Mouse (Mus musculus) layer of hippocampus, adult 9-10 months (tissue): ENCODE measurements around the gene Ptcra.
"Not testable (repeated sequence)": the region's sequence is repeated elsewhere in the genome, so short reads cannot be mapped to it uniquely, and the experiment has no call there.

Source experiments
- DNase-seq: peaks from one replicate; pipeline ENCODE4 v3.0.0; 2022; ENCODE audit warnings: low spot score

Gene Ptcra

DNA sequence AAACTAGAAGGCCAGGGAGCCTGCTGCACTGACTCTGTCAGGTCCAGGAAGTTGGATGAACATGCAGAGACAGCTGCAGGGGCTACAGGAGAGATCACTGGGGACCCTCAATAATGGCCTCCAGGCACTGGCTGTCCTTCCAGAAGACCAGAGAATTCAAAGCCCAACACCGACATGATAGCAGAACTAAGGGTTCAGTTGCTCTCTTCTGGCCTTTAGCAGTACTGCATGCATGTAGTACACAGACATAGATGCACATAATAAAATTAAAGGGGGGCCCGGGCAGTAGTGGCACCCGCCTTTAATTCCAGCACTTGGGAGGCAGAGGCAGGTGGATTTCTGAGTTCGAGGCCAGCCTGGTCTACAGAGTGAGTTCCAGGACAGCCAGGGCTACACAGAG is 7.5 kb upstream of the Ptcra start:
- DNase-seq: no peak

DNA sequence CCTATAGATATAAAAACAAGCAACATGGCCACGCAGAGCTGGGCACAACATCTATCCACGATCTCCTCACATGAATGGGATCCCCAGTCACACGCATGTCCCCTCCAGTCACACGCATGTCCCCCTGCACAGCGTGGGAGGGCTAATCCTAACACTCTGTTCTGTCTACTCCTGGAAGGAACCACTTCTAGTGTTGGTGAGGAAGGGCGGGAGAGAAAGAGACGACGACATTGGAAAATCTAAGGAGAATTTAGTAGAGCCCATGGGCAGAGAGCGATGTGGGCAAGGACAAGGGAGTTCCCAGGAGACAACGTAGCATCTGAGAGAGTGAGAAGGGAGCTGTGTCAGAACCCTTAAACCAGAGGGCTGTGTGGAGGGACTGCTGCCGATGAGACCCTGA is 7.0 kb upstream of the Ptcra start:
- DNase-seq: no peak

DNA sequence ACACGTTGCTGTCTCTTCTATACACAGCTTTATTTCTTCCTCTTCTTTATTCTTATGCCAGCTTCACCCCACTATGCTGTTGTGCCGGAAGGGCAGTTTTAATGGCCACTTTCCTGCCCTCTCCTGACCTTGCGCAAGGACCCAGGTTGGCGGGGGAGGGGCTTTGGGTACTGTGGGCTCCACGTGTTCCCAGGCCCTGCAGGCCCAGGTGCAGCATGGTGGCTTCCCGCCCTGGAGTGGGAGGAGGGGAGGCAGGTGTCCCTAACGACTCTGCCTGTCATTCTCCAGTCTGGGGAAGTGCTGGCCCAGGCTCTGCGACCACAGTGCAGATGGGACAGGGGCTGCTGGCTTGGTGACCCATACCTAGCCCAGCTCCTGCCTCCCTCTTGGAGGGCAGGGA is 4.4 kb upstream of the Ptcra start:
- DNase-seq: no peak

DNA sequence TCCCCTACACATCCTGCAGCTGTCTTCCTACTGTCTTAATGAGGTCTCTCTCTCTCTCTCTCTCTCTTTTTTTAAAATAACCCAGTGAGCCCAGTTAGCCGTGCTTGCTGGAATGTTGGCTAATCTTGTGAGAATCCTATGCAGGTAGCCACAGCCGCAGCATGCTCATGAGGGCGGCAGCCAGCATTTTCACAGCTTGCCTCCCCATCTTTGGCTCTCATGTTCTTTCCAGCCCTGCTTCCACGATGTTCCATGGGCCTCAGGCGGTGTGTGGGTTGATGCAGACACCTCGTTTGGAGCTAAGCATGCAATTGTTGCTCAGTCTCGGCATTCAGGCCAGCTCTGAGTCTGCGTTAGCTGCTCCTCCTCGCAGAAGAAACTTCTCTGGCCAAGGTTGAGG is 1.4 kb upstream of the Ptcra start:
- not testable (repeated sequence) for DNase-seq

DNA sequence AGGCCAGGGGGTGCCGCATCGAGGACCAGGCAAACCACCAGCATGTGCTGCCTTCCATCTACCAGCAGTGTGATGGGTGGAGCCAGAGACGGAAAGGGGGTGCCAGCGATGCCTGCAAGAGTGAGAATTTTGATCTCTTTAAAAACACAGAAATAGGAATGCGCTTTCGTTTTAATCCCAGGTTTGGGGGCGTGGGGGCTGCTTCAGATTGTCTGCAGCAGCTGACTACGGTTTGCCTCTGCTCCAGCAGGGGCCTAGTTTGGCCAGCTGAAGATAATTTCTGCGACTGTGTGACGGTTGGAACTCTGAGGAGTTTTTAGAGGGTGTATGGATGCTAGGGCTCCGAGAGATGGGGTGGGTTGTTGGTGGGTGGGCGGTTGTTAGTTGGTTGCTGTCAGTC is 4.8 kb downstream of the Ptcra start:
- no peak for DNase-seq

DNA sequence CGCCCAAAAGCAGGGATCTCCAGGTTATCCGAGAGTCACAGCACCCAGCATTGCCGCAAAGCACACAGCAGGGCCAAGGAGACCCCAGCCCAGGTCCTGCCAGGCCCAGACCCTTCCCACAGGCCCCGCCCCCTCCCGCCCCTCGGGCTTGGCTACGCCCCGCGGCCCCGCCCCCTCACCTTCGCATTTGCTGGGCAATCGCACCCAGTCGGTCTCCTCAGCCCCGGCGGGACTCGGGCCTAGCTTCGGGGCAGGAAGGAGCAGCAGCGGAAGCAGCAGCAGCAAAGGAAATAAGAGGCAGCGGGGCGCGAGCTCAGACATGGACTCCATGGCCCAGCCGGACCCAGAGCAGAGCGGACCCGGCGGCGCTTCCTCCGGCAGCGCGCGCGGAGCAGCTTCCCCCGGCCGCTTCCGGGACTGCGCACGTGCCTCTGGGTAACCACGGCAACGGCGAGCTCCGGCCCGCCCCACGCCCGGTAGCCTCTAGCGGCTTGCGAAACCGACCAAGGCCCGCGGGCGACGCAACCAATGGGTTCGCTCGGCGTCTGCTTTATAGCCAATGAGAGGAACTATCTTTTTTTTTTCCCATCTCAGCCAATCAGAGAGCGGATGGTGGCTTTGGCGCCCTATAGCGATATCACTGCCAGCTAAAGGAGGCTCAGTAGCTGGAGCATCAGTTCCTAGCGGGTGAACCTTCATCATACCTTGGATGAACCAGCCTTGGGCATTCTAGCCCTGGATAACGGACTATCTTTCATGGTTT is 11.5 kb downstream of the Ptcra start, which contains the start of gene Cnpy3:
Cnpy3 (minus strand) TSS at position 421 of the 763 bp plus-strand sequence.
- peak; percentile 93 for DNase-seq

DNA sequence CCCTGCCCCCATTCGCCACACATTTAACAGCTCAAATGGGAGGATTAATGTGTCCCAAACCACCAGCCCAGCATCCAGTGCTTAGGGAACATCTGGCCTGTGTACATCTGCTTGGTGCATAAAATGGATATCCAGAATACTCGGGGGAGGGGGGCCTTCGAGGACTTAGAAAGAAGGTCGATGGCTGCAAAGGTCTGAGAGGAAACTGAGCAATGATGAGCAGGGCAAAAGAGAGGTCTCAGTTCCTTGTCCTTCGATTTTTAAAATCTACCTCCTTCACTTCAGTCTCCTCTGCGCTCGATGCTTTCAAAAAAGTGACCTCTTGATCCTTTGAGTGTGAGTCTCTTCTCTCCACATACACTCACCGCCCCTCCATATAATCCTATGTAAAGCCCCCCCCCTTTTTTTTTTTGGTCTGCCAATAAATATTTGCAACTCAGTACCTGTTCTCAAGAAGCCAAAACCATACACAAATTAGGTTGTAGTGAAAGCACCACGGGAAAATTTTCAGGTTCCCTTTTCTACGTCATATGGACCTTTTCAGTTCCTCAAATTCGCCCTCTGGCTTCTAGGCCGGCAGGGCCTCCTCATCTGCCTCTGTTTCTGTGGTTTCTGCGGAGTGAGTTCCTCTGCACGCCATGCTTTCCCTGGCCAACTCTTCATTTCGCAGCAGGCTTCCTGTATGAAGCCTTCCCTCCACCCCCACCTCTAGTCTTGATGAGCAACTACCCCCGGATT is 12.3 kb downstream of the Ptcra start:
- DNase-seq: peak; percentile 61

DNA sequence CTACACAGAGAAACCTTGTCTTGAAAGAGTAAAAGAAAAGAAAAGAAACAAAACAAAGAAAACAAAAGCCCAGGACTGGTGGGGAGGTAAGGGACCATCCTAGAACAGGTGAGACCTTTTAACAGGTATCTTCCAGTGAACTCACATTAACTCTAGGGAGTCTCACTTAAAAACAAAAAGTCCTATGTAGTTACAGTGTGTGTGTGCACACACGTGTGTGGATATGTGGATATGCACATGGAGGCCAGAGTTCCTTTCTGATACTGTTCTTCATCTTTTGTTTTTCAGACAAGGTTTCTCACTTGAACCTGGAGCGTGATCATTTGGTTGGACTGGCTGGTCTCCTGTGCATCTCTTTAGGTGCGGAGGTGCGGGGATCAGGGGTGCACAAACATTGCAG is 12.9 kb downstream of the Ptcra start:
- DNase-seq: no peak

DNA sequence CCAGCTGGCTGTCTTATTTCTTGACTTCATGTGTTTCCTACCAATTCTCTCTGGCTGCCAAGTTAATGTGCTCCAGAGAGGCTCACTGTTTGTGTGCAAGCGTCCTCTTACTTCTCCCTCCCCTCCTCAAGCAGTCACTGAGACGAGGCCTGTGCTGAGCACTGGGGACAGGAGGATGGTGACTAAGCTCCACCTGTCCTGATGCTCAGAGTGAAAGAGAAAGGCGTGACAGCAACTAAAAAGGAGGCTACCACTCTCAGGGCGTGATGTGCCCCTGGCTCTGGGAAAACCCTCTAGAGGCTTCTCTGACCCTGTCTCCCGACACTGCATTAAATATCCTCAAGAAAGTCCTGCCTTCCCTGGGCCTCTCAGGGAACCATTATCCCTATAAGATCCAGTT is 14.2 kb downstream of the Ptcra start:
- no peak for DNase-seq

DNA sequence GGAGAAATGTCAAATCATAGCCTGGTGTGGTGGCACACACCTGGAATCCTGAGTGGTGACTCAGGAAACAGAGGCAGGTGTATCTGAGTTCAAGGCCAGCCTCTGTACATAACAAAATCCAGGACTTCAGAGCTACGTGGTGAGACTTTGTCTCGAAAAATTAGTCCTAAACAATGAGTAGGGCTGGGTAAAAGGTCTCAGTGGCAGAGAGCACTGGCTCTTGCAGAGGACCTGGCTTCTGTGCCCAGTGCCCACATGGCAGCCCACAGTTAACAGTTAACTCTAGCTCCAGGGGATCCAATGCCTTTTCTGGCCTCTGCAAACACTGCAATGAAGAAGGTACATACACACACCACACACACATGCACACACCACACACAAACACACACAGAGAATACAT is 15.7 kb downstream of the Ptcra start:
- no peak for DNase-seq

DNA sequence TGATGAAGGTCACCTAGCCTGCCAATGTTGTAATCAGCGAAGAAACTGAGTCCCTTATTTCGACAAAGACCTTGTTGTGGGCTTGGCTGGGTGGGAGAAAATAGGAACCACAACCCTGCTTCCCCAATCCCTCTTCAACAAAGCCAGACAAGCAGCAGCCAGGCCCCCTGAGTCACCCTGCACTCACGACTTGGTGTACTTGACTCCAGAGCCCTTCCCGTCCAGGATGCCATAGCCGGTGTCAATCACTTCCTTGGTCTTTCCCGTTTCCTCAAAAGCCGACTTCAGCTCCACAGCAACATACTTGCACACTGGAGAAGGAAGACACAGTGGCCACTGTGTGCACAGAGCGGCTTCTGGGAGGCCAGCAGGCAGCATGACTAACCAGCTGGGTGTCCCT is 16.3 kb downstream of the Ptcra start:
- no peak for DNase-seq

DNA sequence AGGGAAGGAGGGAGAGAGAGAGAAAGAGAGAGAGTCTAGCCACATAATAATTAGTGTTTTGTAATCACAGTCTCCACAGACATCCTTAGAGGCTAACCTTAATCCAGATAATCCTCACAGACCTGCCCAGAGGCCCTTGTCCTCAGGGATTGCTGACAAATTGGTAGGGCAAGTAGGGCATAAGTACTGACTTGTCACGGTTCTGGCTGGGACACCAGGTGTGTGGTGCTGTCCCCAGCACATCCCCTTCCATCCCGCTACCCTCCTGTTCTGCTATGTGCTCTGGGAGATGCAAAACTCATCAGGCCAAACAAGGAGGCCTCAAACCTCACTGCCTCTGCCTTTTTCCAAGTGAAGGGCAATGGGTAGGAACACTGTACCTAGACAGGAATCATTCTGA is 18.0 kb downstream of the Ptcra start:
- no peak for DNase-seq

DNA sequence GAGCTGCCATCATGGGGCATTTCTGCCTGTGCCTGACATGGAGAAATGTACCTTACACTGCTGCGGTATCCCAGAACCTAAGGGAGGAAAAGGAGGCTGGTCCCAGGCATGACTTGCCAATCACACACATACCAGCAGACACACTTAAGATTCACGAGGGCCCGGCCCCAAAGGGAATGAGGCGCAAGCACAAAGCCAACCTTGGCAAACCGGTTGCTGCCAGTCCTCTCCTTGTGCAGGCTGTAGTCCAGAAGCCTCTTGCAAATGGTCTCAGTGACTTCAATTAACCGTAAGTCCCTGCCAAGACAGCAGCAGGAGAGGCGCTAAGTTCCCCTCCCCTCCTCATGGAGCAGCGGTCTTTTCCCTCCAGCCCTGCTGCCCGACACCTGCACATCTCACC is 20.5 kb downstream of the Ptcra start:
- DNase-seq: no peak

DNA sequence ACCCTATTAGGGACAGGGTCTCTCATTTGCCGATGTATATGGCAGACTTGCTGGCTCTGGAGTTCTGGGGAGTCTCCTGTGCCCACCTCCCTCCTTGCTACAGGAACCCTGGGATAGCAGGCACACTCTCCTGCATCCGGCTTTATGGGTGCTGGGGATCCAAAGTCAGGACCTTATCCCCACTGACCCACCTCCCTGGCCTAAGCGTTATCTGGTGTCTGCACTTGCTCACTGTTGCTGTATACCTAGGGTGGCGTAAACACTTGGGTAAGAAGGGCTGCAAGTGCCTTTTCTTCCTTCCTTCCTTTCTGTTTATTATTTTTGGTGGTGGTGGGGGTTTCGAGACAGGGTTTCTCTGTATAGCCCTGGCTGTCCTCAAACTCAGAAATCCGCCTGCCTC is 22.2 kb downstream of the Ptcra start:
- no peak for DNase-seq

DNA sequence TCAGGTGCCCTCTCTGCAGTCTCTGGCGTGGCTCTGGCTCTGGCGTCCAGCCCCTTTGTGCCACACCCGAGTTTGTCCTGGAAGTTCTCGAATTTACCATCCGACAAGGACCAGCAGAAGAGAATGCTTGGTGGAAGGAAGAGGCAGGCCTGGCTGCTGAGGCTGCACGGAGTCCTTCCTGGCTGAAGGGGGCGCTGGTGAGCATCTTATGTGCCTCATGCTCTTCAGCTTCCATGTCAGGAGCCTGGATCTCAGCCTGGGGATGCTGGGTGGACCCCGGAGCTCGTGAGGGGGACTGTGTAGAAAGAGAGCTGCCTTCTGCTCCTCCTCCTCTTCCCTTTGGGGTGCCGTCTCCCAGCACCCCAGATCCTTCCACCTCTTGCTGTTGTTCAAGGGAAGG is 27.4 kb downstream of the Ptcra start:
- DNase-seq: no peak

DNA sequence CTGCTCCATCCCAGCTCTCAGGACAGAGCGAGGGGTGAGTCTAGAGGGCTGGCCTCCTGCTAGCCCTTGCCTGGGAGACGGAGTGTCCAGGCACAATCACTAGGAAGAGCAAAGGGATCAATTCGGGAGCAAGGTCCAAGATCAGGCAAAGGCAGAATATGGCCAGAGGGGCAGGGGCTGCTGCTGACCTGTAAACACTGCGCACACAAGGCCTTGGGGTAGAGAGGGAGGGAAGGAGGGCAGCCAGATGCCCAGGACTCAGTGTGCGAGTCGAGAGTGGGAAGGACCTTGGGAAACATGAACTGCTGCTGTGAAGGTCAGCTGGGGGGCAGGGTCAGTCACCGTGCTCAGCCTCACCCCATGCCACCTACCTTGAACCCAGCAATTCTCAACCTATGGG is 28.2 kb downstream of the Ptcra start:
- DNase-seq: no peak

DNA sequence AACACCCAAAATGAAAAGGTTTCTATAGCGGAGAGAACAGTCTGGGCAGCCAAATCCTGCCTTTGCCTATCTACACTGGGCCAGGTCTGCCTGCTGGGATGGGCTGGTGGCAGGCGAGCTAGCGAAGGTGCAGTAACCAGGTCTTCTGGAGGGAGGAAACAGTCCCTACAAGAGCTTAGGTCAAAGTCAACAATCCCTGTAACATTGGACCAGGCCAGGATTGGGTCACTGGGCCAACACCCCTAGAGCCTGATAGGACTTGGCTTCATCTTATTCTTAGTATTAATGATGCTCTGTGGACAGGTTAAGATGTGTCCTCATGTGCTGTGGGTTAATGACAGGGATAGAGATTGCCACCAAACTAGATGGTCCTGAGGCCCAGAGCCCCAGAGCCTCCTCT is 29.5 kb downstream of the Ptcra start:
- DNase-seq: no peak

DNA sequence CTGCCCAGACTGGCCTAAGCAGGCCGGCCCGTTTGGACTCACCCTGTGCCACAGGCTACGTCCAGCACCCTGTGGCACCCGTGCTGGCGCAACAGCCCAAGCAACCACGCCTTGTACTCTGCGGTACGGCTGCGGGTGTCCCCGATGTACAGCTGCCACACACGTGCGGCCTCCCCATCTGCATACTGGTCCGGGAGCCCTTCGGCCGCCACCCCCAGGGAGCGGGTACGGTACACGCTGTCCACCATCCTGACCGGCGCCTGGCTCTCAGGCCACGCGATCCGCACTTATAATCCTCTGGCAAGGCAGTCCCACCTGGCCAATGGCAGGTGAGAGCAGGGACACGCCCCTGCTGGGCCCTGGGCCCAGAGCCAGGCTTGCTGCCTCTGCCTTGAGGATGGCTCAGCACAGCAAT is 34.6 kb downstream of the Ptcra start, which contains the start of gene Gnmt:
Gnmt (minus strand) TSS at position 265 of the 415 bp plus-strand sequence.
- no peak for DNase-seq

DNA sequence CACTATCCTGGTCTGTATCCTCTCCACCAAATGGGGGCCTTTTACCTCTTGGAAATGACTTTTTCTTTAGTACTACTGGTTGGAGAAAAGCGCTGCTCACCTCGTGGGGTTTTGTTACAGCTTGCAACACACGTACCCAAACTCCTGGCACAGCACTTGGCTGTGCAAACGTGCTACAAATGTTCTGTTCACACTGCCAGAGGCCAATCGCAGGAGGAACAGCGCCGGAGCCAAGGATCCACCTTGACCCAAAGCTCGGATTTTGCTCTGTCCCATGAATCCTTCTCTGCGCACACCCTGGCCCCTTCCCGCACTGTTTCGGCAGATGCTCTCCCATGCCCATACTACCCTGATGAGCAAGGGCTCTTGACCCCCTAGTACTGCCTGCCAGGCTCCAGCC is 35.0 kb downstream of the Ptcra start:
- no peak for DNase-seq

DNA sequence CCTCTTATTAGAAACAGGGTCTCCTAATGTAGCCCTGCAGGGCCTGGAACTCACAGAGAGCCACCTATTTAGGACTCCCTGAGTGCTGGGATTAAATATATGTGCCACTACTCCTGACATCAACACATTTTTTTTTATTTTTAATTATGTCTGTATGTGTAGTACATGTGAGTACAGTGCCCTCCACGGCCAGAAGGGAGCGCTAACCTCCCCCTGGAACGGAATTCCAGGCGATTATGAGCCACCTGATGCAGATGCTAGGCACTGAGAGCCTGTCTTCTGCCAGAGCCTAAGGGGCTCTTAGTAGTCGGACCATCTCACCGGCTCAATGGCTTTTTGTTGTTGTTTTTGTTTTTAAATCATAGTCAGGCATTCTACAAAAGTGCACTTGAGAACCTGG is 35.5 kb downstream of the Ptcra start:
- no peak for DNase-seq

DNA sequence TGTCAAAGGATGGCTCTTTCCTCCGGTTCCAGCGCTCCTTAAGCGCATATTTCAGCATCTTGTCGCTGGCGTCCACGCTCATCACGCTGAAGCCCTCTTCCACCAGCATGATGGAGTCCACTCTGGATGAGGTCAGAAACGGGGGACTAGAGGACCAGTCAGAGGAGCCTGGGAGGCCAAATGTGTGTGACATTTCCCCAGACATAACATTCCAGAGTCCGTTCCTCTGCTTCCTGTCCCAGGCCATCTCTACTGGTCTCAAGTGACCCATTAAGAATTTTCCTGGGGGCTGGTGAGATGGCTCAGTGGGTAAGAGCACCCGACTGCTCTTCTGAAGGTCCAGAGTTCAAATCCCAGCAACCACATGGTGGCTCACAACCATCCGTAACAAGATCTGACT is 36.2 kb downstream of the Ptcra start:
- no peak for DNase-seq

DNA sequence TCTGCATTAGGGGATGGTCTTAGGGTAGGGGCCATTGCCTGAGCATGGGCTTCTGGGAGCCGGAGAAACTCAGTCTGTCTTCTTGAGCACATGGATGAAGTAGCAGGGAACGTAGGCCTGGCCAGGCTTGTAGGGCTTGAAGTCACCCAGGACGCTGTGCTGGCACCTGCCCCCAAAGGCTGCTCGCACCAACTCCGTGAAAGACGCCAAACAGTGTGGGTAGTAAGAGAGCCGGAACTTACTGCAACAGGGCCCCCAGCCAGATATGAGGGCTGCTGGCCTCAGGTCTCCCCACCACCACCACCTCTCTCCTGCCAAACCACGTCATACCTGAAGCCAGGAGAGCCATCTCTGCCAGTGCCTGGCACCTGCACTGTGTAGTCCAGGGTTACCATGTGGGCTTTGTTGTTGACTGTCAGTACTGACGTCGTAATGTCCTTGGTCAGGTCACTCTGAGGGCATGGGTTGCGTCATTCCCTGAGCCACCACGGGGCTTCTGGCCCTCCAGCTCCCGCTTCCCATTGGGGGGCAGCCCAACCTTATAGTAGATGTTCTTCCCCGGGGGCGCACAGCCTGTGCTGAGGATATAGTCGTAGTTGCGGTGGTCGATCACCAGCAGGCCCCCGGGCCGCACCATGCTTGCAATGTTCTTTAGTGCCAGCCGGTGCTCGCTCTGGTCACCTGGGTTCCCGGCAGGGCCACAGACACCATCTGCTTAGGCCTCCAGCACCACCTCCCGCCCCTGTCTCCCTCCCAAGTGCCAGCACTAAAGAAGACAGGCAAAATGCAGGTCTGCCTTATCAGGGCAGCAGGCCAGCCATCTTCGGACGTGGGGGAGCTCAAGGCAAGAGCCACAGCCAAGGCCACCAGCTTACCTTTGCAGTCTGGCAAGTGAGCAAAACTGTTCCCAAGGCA is 37.5 kb downstream of the Ptcra start:
- no peak for DNase-seq

DNA sequence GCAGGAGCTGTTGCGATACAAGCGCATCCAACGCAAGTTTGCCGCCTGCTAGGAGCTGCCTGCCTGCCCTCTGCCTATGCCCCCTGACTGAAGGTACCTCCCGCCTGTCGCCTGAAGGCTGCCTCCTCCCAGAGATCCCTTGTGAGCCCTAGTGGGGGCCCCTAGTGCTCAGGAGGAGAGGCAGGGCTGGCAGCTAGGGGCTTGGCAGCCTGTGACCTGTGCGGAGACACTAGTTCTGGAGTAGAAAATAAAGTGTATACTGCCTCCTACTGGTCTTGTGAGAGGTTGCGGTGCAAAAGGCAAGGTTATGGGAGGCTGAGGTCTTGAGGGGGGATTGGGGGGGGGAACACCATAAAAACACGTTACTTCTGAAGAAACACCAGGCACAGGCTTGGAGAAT is 38.2 kb downstream of the Ptcra start:
- no peak for DNase-seq
